Mouse (Mus musculus) ES-Bruce4 (cell line): ENCODE measurements at regions not wholly inside any gene's neighbourhood (a gene's known extent, or its start where the extent isn't known, plus 50 kb on each side); places are given as distances from the start of the nearest gene placed in this dataset.

Experiments
- H3K27ac ChIP-seq: 2 replicates; pipeline ENCODE4 v1.5.1; 2012; ENCODE audit warnings: low read length, inconsistent platforms; ENCODE audit not compliant: insufficient read depth
- H3K27me3 ChIP-seq: 2 replicates; pipeline ENCODE4 v1.6.1; 2012; ENCODE audit warnings: mild to moderate bottlenecking, low read length, inconsistent platforms; ENCODE audit not compliant: control insufficient read depth, poor library complexity, insufficient read depth, severe bottlenecking
- H3K36me3 ChIP-seq: 2 replicates; pipeline ENCODE4 v1.6.1; 2012; ENCODE audit warnings: inconsistent platforms, mild to moderate bottlenecking, low read length, moderate library complexity; ENCODE audit not compliant: control insufficient read depth, poor library complexity, insufficient read depth, severe bottlenecking
- H3K4me1 ChIP-seq: one replicate; pipeline ENCODE4 v1.8.1; 2011; ENCODE audit warnings: low read length; ENCODE audit not compliant: control insufficient read depth, insufficient read depth
- H3K4me3 ChIP-seq: 2 replicates; pipeline ENCODE4 v1.5.1; 2011; ENCODE audit warnings: low read depth, mild to moderate bottlenecking, low read length
- H3K9ac ChIP-seq: 2 replicates; pipeline ENCODE4 v1.6.1; 2012; ENCODE audit warnings: low read depth, mild to moderate bottlenecking, inconsistent platforms; ENCODE audit not compliant: poor library complexity, severe bottlenecking
- H3K9me3 ChIP-seq: replicated peaks from 2 replicates; pipeline ENCODE4 v1.6.1; 2012; ENCODE audit warnings: mild to moderate bottlenecking, low read length, inconsistent platforms; ENCODE audit not compliant: control insufficient read depth, poor library complexity, insufficient read depth, severe bottlenecking
- CTCF ChIP-seq: IDR thresholded peaks from one replicate; pipeline ENCODE4 v1.8.1; 2011; ENCODE audit warnings: low read depth, low read length
- EP300 ChIP-seq: IDR thresholded peaks from 2 replicates; pipeline ENCODE4 v1.6.1; 2011; ENCODE audit warnings: low read depth, low read length; ENCODE audit not compliant: insufficient read depth
- POLR2A ChIP-seq: IDR thresholded peaks from one replicate; pipeline ENCODE4 v1.8.1; 2011; ENCODE audit warnings: low read length; ENCODE audit not compliant: insufficient read depth

DNA sequence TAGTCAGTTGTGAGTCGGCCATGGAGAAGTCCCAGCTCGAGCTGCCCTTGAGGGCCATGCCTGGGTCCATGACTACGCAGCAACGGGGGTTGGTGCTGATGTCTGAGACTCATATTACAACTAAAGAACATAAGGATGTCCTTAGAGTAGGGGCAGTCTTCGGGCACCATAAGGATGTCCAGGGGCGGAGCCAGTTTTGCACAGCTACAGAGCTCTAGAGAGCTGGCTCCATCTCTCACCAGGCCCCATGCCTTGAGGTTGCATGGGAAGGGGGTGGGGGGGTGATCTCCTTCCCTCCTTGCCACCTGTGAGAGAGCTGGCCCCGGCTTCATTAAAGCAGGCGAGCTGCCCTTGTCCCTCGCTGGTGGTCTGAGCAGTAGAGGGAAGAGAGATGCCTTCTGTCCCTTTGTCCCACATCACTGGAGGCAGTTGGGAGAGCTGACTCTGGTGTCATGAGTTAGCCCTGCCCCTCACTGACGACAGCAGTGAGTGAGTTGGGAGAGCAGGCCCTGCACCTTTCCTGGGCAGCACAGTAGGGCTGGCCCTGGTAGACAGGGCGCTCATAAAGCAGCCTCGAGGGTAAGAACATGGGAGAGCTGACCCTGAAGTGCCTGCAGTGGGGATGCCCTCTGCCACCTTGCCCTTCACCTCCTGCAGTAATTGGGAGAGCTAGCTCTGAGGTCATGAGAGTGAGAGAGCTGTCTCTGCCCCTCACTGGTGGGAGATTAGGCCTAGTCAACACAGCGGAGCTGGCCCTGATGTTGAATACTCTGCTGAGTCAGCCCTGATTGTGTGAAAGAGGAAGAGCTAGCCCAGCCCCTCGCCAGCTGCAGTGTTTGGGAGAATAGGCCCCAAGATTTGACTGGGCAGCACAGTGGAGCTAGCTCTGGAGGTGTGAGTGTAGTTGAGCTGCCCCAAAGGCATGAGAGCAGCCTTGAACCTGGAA lies 78.9 kb upstream of the Abca1 start:
- H3K4me3 ChIP-seq = no peak overlapping the region
- H3K36me3 ChIP-seq = no peaks in the 10 kb centered on the region
- H3K9ac ChIP-seq = no peak overlapping the region
- H3K9me3 ChIP-seq = no peaks in the 10 kb centered on the region
- no peak for TF ChIP-seq EP300
- no peak for TF ChIP-seq CTCF
- no peak for TF ChIP-seq POLR2A
- H3K4me1 ChIP-seq = no peaks in the 10 kb centered on the region
- no peaks in the 10 kb centered on the region for H3K27me3 ChIP-seq
- no peak overlapping the region for H3K27ac ChIP-seq

DNA sequence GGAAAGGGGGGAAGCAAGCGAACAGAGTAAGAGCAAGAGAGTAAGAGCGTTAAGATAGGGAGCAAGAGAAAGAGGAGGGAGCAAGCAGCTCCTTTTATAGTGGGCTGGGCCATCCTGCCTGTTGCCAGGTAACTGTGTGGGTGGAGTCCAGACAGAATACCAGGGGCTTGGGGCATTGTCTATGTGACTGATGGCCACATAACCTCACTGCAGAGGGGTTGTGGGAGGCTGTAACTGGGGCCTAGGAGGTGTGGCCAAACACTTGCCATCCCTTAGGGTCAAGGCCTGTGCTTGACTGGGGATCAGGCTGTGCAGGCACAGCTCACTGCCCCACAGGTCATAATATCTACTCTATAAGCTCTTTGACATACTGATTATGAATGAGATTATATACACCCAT lies 76.2 kb upstream of the Abca1 start:
- Histone ChIP-seq H3K4me3 (no peak overlapping the region), H3K27ac (no peak overlapping the region), H3K27me3 (no peaks in the 10 kb centered on the region), H3K4me1 (no peaks in the 10 kb centered on the region), H3K9ac (no peak overlapping the region), H3K36me3 (no peaks in the 10 kb centered on the region), H3K9me3 (no peaks in the 10 kb centered on the region)
- TF ChIP-seq CTCF (no peak), POLR2A (no peak), EP300 (no peak)

DNA sequence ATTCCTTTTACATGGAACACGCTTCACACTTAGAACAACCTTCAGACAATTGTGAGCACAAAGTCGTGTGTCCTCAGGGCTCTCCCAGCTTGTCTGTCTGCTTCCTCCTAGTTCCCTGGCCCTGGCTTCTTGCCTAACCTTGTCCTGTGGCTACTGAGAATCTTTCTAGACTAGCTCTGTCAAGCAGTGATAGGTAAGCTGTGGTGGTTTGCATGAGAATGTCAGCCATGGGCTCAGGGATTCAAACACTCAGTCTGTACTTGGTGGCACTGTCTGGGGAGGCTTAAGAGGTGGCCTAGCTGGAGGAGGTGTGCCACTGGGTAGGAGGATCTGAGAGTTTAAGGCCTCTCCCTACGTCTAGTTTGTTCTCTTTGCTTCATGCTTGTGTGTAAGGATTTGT lies 72.7 kb upstream of the Abca1 start:
- Histone ChIP-seq H3K9me3 (no peaks in the 10 kb centered on the region), H3K9ac (no peak overlapping the region), H3K4me1 (no peaks in the 10 kb centered on the region), H3K36me3 (no peaks in the 10 kb centered on the region), H3K27me3 (no peaks in the 10 kb centered on the region), H3K4me3 (no peak overlapping the region), H3K27ac (no peak overlapping the region)
- TF ChIP-seq EP300 (no peak), CTCF (no peak), POLR2A (no peak)

- Histone ChIP-seq H3K4me3 (no peak overlapping the region), H3K9me3 (no peaks in the 10 kb centered on the region), H3K27ac (no peak overlapping the region), H3K36me3 (no peaks in the 10 kb centered on the region), H3K9ac (no peak overlapping the region), H3K4me1 (no peaks in the 10 kb centered on the region), H3K27me3 (no peaks in the 10 kb centered on the region)
- TF ChIP-seq CTCF = no peak
- no peak for TF ChIP-seq POLR2A
- no peak for TF ChIP-seq EP300
Observed at GRCm38 (mm10) chr4:53231867-53232266, 72.2 kb upstream of the Abca1 start.

- H3K27ac ChIP-seq = no peak overlapping the region
- H3K27me3 ChIP-seq = no peaks in the 10 kb centered on the region
- H3K9ac ChIP-seq = no peak overlapping the region
- H3K36me3 ChIP-seq = no peaks in the 10 kb centered on the region
- no peaks in the 10 kb centered on the region for H3K4me1 ChIP-seq
- no peaks in the 10 kb centered on the region for H3K9me3 ChIP-seq
- no peak overlapping the region for H3K4me3 ChIP-seq
- TF ChIP-seq EP300 (no peak), POLR2A (no peak), CTCF (no peak)
Observed at GRCm38 (mm10) chr4:53231046-53231445, 71.4 kb upstream of the Abca1 start.

DNA sequence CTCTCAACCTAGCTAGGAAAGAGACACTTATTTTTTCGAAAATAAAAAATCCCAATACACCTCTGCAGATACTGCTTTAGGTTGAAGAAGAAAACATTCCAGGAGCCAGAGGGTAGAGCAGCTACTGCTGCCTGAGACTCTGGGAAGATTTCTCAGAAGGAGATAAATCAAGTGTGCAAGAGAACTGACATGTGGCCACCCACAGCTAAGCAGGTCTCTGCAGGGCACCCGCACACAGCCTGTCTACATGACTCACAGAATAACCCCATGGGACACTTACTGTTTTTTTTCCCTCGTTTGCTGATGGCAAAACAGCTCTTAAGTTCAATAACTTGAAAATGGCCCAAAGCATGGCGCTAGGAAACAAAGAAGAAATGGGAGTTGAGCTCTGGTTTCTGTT lies 68.7 kb upstream of the Abca1 start:
- TF ChIP-seq CTCF (no peak), EP300 (no peak), POLR2A (no peak)
- H3K27ac ChIP-seq = no peak overlapping the region
- H3K9ac ChIP-seq = no peak overlapping the region
- H3K4me3 ChIP-seq = no peak overlapping the region
- no peaks in the 10 kb centered on the region for H3K9me3 ChIP-seq
- H3K4me1 ChIP-seq = no peaks in the 10 kb centered on the region
- H3K27me3 ChIP-seq = no peaks in the 10 kb centered on the region
- H3K36me3 ChIP-seq = no peaks in the 10 kb centered on the region
